Mouse (Mus musculus) testis, adult 2 months (tissue): ENCODE results near the gene Acvr1. TPM values are rescaled to one million over a fixed set of nuclear protein-coding genes. Genes with fewer than 3 reads are reported as not detected.

Source experiments
- H3K27ac ChIP-seq: fragments of 200-500 bp; 2 replicates; pipeline ENCODE4 v1.5.1; 2012; ENCODE audit warnings: low read depth, low read length; ENCODE audit not compliant: control insufficient read depth, insufficient read depth
- H3K27me3 ChIP-seq: fragments of 200-500 bp; 2 replicates; pipeline ENCODE4 v1.6.1; 2012; ENCODE audit warnings: mild to moderate bottlenecking, low read length, moderate library complexity; ENCODE audit not compliant: control insufficient read depth, insufficient read depth
- H3K36me3 ChIP-seq: fragments of 200-500 bp; 2 replicates; pipeline ENCODE4 v1.6.1; 2012; ENCODE audit warnings: mild to moderate bottlenecking, low read length; ENCODE audit not compliant: control insufficient read depth, insufficient read depth
- H3K4me1 ChIP-seq: fragments of 200-500 bp; 2 replicates; pipeline ENCODE4 v1.6.1; 2012; ENCODE audit warnings: low read length; ENCODE audit not compliant: control insufficient read depth, insufficient read depth
- H3K4me3 ChIP-seq: fragments of 200-500 bp; 2 replicates; pipeline ENCODE4 v1.5.1; 2012; ENCODE audit warnings: low read depth, mild to moderate bottlenecking, low read length, moderate library complexity, mixed read lengths; ENCODE audit not compliant: control insufficient read depth
- CTCF ChIP-seq: fragments of 200-500 bp; IDR thresholded peaks from 2 replicates; pipeline ENCODE4 v1.5.1; 2012; ENCODE audit warnings: low read depth, mild to moderate bottlenecking, inconsistent platforms, low read length, moderate library complexity; ENCODE audit not compliant: control insufficient read depth, insufficient read depth, insufficient replicate concordance
- POLR2A ChIP-seq: fragments of 200-500 bp; IDR thresholded peaks from 2 replicates; pipeline ENCODE4 v1.6.1; 2012; ENCODE audit warnings: low read depth, mild to moderate bottlenecking, inconsistent platforms, low read length, moderate library complexity; ENCODE audit not compliant: control insufficient read depth
- polyA plus RNA-seq: library from polyadenylated mRNA; depleted of rRNA; stranded (reverse); fragments of >200 nt; gene quantifications from 2 replicates; pipeline ENCODE4 v1.2.3, GENCODE M21; 2012

Gene Acvr1
- polyA plus RNA-seq, 1 experiment = 2.0 TPM

DNA sequence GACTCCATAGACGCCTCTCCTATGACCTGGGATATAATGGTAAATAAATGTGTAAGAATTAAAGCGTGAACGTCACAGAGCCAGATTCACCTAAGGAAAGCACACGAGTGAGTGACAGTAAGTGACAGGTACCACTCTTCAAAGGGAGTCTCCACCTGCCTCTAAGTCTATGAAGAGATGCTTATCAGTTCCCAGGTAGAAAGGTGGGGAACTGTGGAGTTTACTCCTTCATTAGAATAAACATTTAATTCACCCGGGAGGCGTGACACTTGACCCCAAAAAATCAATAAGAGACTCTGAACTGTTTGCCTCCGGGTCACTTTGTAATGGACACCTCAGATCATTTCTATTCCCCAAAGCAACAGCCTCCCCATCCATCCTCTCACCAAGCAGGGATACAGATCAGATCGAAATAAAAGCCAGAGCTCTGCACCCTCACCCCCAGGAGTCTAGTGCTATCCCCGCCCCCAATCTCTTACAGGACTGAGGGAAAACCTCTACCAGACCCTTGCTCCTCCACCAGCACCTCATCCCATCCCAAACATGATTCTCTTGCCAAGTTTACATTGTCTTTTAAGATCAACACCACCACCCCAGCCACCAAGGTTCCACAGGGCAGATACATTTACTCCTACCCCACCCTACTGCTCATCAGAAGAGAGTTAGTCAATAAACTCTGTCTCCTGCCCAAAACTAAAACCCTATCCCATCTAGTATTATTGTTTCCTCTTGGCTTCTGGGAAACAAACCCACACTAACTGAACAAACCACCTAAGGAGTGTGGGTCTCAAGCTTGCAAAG lies 9.7 kb downstream of the Acvr1 start:
- Histone ChIP-seq H3K27ac (no peak overlapping the region), H3K27me3 (no peaks in the 10 kb centered on the region), H3K4me3 (no peak overlapping the region), H3K36me3 (no peaks in the 10 kb centered on the region), H3K4me1 (no peaks in the 10 kb centered on the region)
- TF ChIP-seq POLR2A (no peak), CTCF (no peak)

DNA sequence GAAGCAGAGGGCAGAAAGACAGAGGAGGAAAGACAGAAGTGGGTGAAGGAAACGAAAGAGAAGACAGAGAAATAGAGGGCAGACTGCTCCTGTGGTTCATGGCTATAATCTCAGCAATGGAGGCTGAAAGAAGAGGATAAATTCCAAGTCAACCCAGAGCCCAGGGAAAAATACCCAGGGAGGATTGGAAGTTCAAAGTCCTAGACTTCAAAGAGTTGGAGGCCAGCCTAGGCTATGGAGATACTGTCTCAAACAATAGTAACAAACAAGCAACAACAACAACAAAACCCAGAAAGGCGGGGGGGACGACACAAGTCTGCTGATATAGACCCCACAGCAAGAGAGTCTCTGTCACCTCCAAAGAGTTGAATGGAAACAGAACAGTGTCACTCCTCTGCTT lies 14.7 kb downstream of the Acvr1 start:
- Histone ChIP-seq H3K27ac (no peak overlapping the region), H3K27me3 (no peaks in the 10 kb centered on the region), H3K4me3 (no peak overlapping the region), H3K4me1 (no peaks in the 10 kb centered on the region), H3K36me3 (no peaks in the 10 kb centered on the region)
- TF ChIP-seq CTCF = no peak

- no peak overlapping the region for H3K4me3 ChIP-seq
- no peaks in the 10 kb centered on the region for H3K27me3 ChIP-seq
- no peaks in the 10 kb centered on the region for H3K4me1 ChIP-seq
- H3K27ac ChIP-seq = no peak overlapping the region
- no peak for TF ChIP-seq POLR2A
- no peaks in the 10 kb centered on the region for H3K36me3 ChIP-seq
These were observed 15.1 kb downstream of the Acvr1 start for GRCm38 (mm10) chr2:58551866-58552265.

- Histone ChIP-seq H3K36me3 (no peaks in the 10 kb centered on the region), H3K27ac (no peak overlapping the region), H3K4me3 (no peak overlapping the region), H3K27me3 (no peaks in the 10 kb centered on the region), H3K4me1 (no peaks in the 10 kb centered on the region)
- TF ChIP-seq CTCF (no peak), POLR2A (no peak)
These were observed 16.5 kb downstream of the Acvr1 start for GRCm38 (mm10) chr2:58550488-58550887.

GRCm38 (mm10) chr2:58549960-58550359 lies 17.0 kb downstream of the Acvr1 start:
- Histone ChIP-seq H3K4me3 (no peak overlapping the region), H3K27me3 (no peaks in the 10 kb centered on the region), H3K36me3 (no peaks in the 10 kb centered on the region), H3K4me1 (no peaks in the 10 kb centered on the region), H3K27ac (no peak overlapping the region)
- TF ChIP-seq CTCF (no peak), POLR2A (no peak)

DNA sequence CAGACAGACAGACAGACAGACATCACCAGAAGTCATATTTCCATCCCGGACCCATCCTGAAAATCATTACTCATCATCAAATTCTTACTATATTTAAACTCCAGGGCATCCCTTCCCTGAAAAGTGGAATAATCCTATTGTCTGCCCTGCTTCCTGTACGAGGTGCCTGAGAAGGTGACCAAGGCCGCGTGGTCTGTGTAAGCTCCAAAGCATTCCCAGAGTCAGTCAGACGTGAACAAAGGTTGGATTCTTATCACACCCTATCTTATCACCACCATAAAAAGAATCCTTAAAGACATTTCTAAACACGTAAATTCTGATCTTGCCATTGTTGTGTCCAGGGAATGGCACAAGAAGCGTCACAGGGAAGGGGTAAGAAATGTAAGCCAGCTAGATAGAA lies 18.0 kb downstream of the Acvr1 start:
- H3K27me3 ChIP-seq = no peaks in the 10 kb centered on the region
- H3K27ac ChIP-seq = no peak overlapping the region
- H3K36me3 ChIP-seq = no peaks in the 10 kb centered on the region
- H3K4me1 ChIP-seq = no peaks in the 10 kb centered on the region
- H3K4me3 ChIP-seq = no peak overlapping the region
- TF ChIP-seq POLR2A = no peak
- no peak for TF ChIP-seq CTCF

GRCm38 (mm10) chr2:58546264-58546663 lies 20.7 kb downstream of the Acvr1 start:
- H3K4me3 ChIP-seq = no peak overlapping the region
- no peak overlapping the region for H3K27ac ChIP-seq
- no peaks in the 10 kb centered on the region for H3K4me1 ChIP-seq
- H3K27me3 ChIP-seq = no peaks in the 10 kb centered on the region
- no peaks in the 10 kb centered on the region for H3K36me3 ChIP-seq
- no peak for TF ChIP-seq POLR2A
- no peak for TF ChIP-seq CTCF

- H3K27ac ChIP-seq = no peak overlapping the region
- no peak overlapping the region for H3K4me3 ChIP-seq
- no peaks in the 10 kb centered on the region for H3K36me3 ChIP-seq
- TF ChIP-seq POLR2A (no peak), CTCF (no peak)
- H3K4me1 ChIP-seq = no peaks in the 10 kb centered on the region
- no peaks in the 10 kb centered on the region for H3K27me3 ChIP-seq
These were observed 22.6 kb downstream of the Acvr1 start for GRCm38 (mm10) chr2:58544368-58544767.

GRCm38 (mm10) chr2:58543252-58543651 lies 23.7 kb downstream of the Acvr1 start:
- H3K27ac ChIP-seq = no peak overlapping the region
- H3K27me3 ChIP-seq = no peaks in the 10 kb centered on the region
- TF ChIP-seq POLR2A (no peak), CTCF (no peak)
- H3K36me3 ChIP-seq = no peaks in the 10 kb centered on the region
- no peak overlapping the region for H3K4me3 ChIP-seq
- no peaks in the 10 kb centered on the region for H3K4me1 ChIP-seq
